Mouse (Mus musculus) CH12.LX (cell line): ENCODE measurements around the gene Efhd1.

Source experiments
- CHD1 ChIP-seq: IDR thresholded peaks from 2 replicates; pipeline ENCODE4 v1.6.1; 2012; ENCODE audit warnings: low read depth, low read length, improper control_type of control experiment, inconsistent platforms
- CTCF ChIP-seq, 2 experiments: IDR thresholded peaks in 1 of 2; conservative IDR thresholded peaks in 1 of 2; 2 replicates each; pipeline ENCODE4 v1.5.1; 2011 to 2012; ENCODE audit warnings: low read depth in 2 of 2, low read length in 2 of 2, improper control_type of control experiment in 1 of 2, inconsistent platforms in 1 of 2, mild to moderate bottlenecking in 1 of 2, moderate library complexity in 1 of 2
- EP300 ChIP-seq: IDR thresholded peaks from 2 replicates; pipeline ENCODE4 v1.6.1; 2011; ENCODE audit warnings: low read length, improper control_type of control experiment
- USF1 ChIP-seq: IDR thresholded peaks from 2 replicates; pipeline ENCODE4 v1.6.1; 2014; ENCODE audit warnings: low read depth, mild to moderate bottlenecking, inconsistent platforms, low read length, improper control_type of control experiment
- ZNF384 ChIP-seq: IDR thresholded peaks from 2 replicates; pipeline ENCODE4 v1.6.1; 2012; ENCODE audit warnings: low read depth, low read length, improper control_type of control experiment, inconsistent platforms

DNA sequence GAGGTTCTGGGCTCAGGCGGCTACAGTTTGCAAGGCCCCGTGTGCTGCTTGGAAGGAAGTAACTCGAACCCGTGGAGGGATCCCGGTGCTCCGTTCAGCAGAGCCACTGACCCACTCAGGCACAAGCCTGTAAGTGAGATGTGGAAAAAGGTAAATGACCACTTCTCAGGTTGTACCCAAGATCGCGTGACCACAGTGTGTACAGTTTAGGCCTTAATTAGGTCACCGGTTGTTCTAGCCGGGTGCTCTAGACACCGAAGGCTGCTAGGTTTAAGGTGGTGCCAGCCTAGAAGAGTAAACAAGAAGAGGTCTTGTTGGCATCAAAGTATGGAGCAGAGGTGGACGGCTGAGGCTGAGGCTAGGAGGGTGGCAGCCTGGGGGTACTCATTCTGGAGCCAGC is 11.0 kb downstream of the Efhd1 start:
- TF ChIP-seq CTCF (conservative IDR thresholded peaks at IDR 0.05 in 1 of 2, IDR thresholded peaks at IDR 0.05 in 1 of 2; ENCODE audit: low read depth in 2 of 2, low read length in 2 of 2) (no peak), CHD1 (no peak), EP300 (no peak), ZNF384 (no peak), USF1 (no peak)
